ENCODE assay signal across 32 mouse cellular contexts in genomic region chr17:51408894-51409293, GRCm38 (mm10).
DNase-seq lines count a peak whose midpoint lies in the region; ATAC-seq and TF ChIP-seq lines count a peak whose summit lies in the region.
"Had no signal": no experiment of that assay in that cellular context is flagged by ENCODE, and none has a peak within 500 bp of the region (broad histone marks: within the 10 kb centered on the region; RNA-seq: fewer than 3 reads in every experiment).

No protein-coding gene starts in this region.

- DNase-seq in heart, adult 8-10 months (ENCODE audit: low spot score) = no peak
- DNase-seq in thymus, adult 2 months = peak; percentile 50
- no peak for DNase-seq in thymus, postnatal 0 days (ENCODE audit: low spot score)
- DNase-seq in testis, postnatal 14 days (ENCODE audit: low spot score) = no peak
- no peak for DNase-seq in cerebellum, adult 18-20 months
- DNase-seq in kidney, postnatal 36 days = no peak
- DNase-seq: adrenal gland, postnatal 25 days; cerebellum, adult 11-12 months; cerebellum, postnatal 10 days; gastrocnemius, postnatal 14 days; heart, postnatal 36 days; kidney, adult 2 months; layer of hippocampus, postnatal 36 days; lung, embryonic 14.5 days; midbrain, embryonic 14.5 days; retina, postnatal 1 day; right cerebral cortex, postnatal 14 days had no signal

- no peaks in the 10 kb centered on the region for H3K9me3 ChIP-seq in heart, embryonic 16.5 days (replicated peaks; ENCODE audit: control insufficient read depth, low read length)
- peaks cover 3% of the 10 kb centered on the region; the same call in 1 of the 2 replicates for H3K9me3 ChIP-seq in megakaryocyte, embryonic 14.5 days
- H3K9me3 ChIP-seq: embryonic facial prominence, embryonic 10.5 days; embryonic facial prominence, embryonic 15.5 days; heart, embryonic 10.5 days; heart, embryonic 15.5 days; intestine, embryonic 15.5 days; limb, embryonic 10.5 days; limb, embryonic 15.5 days; neural tube, embryonic 15.5 days had no signal

- no peak for ATAC-seq in heart, embryonic 16.5 days (replicated peaks; ENCODE audit: extremely low read depth, insufficient read depth, low FRiP score)
- ATAC-seq: forebrain, embryonic 14.5 days; hindbrain, postnatal 0 days; intestine, embryonic 15.5 days had no signal

- H3K4me1 ChIP-seq in heart, embryonic 16.5 days (ENCODE audit: control insufficient read depth, insufficient read depth, low read length) = no peaks in the 10 kb centered on the region
- H3K4me1 ChIP-seq in thymus, adult 2 months (replicated peaks; ENCODE audit: control insufficient read depth, insufficient read depth, low read length) = peaks cover 23% of the 10 kb centered on the region
- peaks cover 29% of the 10 kb centered on the region for H3K4me1 ChIP-seq in megakaryocyte, embryonic 14.5 days
- H3K4me1 ChIP-seq: embryonic facial prominence, embryonic 15.5 days; heart, embryonic 10.5 days; heart, embryonic 15.5 days; hindbrain, embryonic 12.5 days; intestine, embryonic 15.5 days; limb, embryonic 10.5 days; limb, embryonic 15.5 days; neural tube, embryonic 15.5 days had no signal

- H3K4me2 ChIP-seq in heart, embryonic 16.5 days (ENCODE audit: low read depth, low read length) = no peak overlapping the region
- H3K4me2 ChIP-seq: embryonic facial prominence, embryonic 15.5 days; heart, embryonic 15.5 days; hindbrain, embryonic 12.5 days; intestine, embryonic 15.5 days; limb, embryonic 15.5 days; lung, embryonic 14.5 days; neural tube, embryonic 15.5 days had no signal

- WGBS in heart, embryonic 16.5 days = 43% methylated on average over 5 of the region's 5 CpGs
- WGBS in thymus, adult 2 months = 40% methylated on average over 5 of the region's 5 CpGs

- H3K9ac ChIP-seq in heart, embryonic 16.5 days (ENCODE audit: low read length) = no peak overlapping the region
- H3K9ac ChIP-seq: embryonic facial prominence, embryonic 15.5 days; heart, embryonic 15.5 days; hindbrain, embryonic 12.5 days; intestine, embryonic 15.5 days; limb, embryonic 15.5 days; lung, embryonic 14.5 days; neural tube, embryonic 15.5 days had no signal

- no peak for TF ChIP-seq POLR2A in thymus, adult 2 months (IDR thresholded peaks at IDR 0.05; ENCODE audit: control insufficient read depth, extremely low read depth, insufficient read depth, low read length, poor library complexity)

- H3K27ac ChIP-seq in heart, embryonic 16.5 days (ENCODE audit: low read length) = peak overlapping the region; percentile 48
- H3K27ac ChIP-seq in thymus, adult 2 months (ENCODE audit: control insufficient read depth, insufficient read depth, low read length) = peak overlapping the region; percentile 84
- H3K27ac ChIP-seq: embryonic facial prominence, embryonic 10.5 days; embryonic facial prominence, embryonic 15.5 days; heart, embryonic 10.5 days; heart, embryonic 15.5 days; hindbrain, embryonic 12.5 days; hindbrain, postnatal 0 days; intestine, embryonic 15.5 days; kidney, postnatal 0 days; limb, embryonic 10.5 days; limb, embryonic 15.5 days; neural tube, embryonic 15.5 days; stomach, postnatal 0 days had no signal

- no peaks in the 10 kb centered on the region for H3K36me3 ChIP-seq in heart, embryonic 16.5 days (ENCODE audit: control insufficient read depth, insufficient read depth)
- H3K36me3 ChIP-seq in thymus, adult 2 months (ENCODE audit: control insufficient read depth, insufficient read depth, low read length) = no peaks in the 10 kb centered on the region
- H3K36me3 ChIP-seq in megakaryocyte, embryonic 14.5 days (replicated peaks; ENCODE audit: low read length) = no peaks in the 10 kb centered on the region
- H3K36me3 ChIP-seq: embryonic facial prominence, embryonic 10.5 days; embryonic facial prominence, embryonic 15.5 days; heart, embryonic 10.5 days; heart, embryonic 15.5 days; hindbrain, embryonic 12.5 days; intestine, embryonic 15.5 days; limb, embryonic 10.5 days; limb, embryonic 15.5 days; neural tube, embryonic 15.5 days had no signal

- no peak for TF ChIP-seq CTCF in thymus, adult 2 months (IDR thresholded peaks at IDR 0.05; ENCODE audit: borderline replicate concordance, control insufficient read depth, extremely low read depth, insufficient read depth, low read length, poor library complexity)

- no peak overlapping the region for H3K4me3 ChIP-seq in heart, embryonic 16.5 days (ENCODE audit: low read length)
- H3K4me3 ChIP-seq in thymus, adult 2 months (ENCODE audit: control insufficient read depth, insufficient read depth, low read length) = no peak overlapping the region
- peak overlapping the region; percentile 28 for H3K4me3 ChIP-seq in megakaryocyte, embryonic 14.5 days (replicated peaks)
- H3K4me3 ChIP-seq: embryonic facial prominence, embryonic 10.5 days; embryonic facial prominence, embryonic 15.5 days; heart, embryonic 10.5 days; heart, embryonic 15.5 days; hindbrain, embryonic 12.5 days; intestine, embryonic 15.5 days; limb, embryonic 10.5 days; limb, embryonic 15.5 days; neural tube, embryonic 15.5 days had no signal

- no peaks in the 10 kb centered on the region for H3K27me3 ChIP-seq in heart, embryonic 16.5 days (ENCODE audit: control insufficient read depth, insufficient read depth, low read length)
- no peaks in the 10 kb centered on the region for H3K27me3 ChIP-seq in thymus, adult 2 months (ENCODE audit: control insufficient read depth, insufficient read depth, low read length)
- no peaks in the 10 kb centered on the region for H3K27me3 ChIP-seq in megakaryocyte, embryonic 14.5 days (replicated peaks)
- H3K27me3 ChIP-seq: embryonic facial prominence, embryonic 15.5 days; heart, embryonic 15.5 days; hindbrain, embryonic 12.5 days; intestine, embryonic 15.5 days; limb, embryonic 15.5 days; neural tube, embryonic 15.5 days had no signal
